Comparison of ENCODE assay signal across 8 mouse cellular contexts in genomic region chr5:100636794-100637544, GRCm38 (mm10). TPM values are rescaled to one million over a fixed set of nuclear protein-coding genes. Genes with fewer than 3 reads are reported as not detected.
A peak's percentile ranks its signal among the peaks of the same experiment; 100 is the strongest.
DNase-seq lines count a peak whose midpoint lies in the region; ATAC-seq lines count a peak whose summit lies in the region.

No protein-coding gene starts in this region.

- H3K27me3 ChIP-seq in liver, embryonic 13.5 days, result no peaks in the 10 kb centered on the region
- H3K27me3 ChIP-seq in hindbrain, embryonic 16.5 days (replicated peaks; ENCODE audit: control insufficient read depth, insufficient read depth, low read length), result no peaks in the 10 kb centered on the region

- H3K9me3 ChIP-seq in liver, embryonic 13.5 days (replicated peaks), result no peaks in the 10 kb centered on the region
- no peaks in the 10 kb centered on the region for H3K9me3 ChIP-seq in hindbrain, embryonic 16.5 days (ENCODE audit: control insufficient read depth, low read length)

- H3K9ac ChIP-seq in liver, embryonic 13.5 days, result peak overlapping the region; percentile 12; the same call in 1 of the 2 replicates
- H3K9ac ChIP-seq in hindbrain, embryonic 16.5 days (ENCODE audit: low read depth, low read length), result no peak overlapping the region

- H3K4me3 ChIP-seq in liver, embryonic 13.5 days (replicated peaks), result no peak overlapping the region
- no peak overlapping the region for H3K4me3 ChIP-seq in hindbrain, embryonic 16.5 days (ENCODE audit: low read length)

- H3K36me3 ChIP-seq in liver, embryonic 13.5 days, result no peaks in the 10 kb centered on the region
- no peaks in the 10 kb centered on the region for H3K36me3 ChIP-seq in hindbrain, embryonic 16.5 days (ENCODE audit: control insufficient read depth, insufficient read depth, low read length)

- H3K27ac ChIP-seq in liver, embryonic 13.5 days, result peak overlapping the region; percentile 89
- no peak overlapping the region for H3K27ac ChIP-seq in hindbrain, embryonic 16.5 days (ENCODE audit: low read depth, low read length)

- H3K4me2 ChIP-seq in liver, embryonic 13.5 days, result peak overlapping the region; percentile 9; the same call in 1 of the 2 replicates
- no peak overlapping the region for H3K4me2 ChIP-seq in hindbrain, embryonic 16.5 days (ENCODE audit: low read length)

- intact Hi-C loops in gastrocnemius, postnatal 36 days (cut with DNase I), result no loop called here

- no peak for ATAC-seq in liver, embryonic 13.5 days (ENCODE audit: low read depth)
- ATAC-seq in hindbrain, embryonic 16.5 days, result no peak

- 50% methylated on average over 8 of the region's 8 CpGs for WGBS in liver, embryonic 13.5 days (ENCODE audit: insufficient replicate concordance)
- 72% methylated on average over 8 of the region's 8 CpGs for WGBS in hindbrain, embryonic 16.5 days

- H3K4me1 ChIP-seq in liver, embryonic 13.5 days (replicated peaks), result peaks cover 98% of the 10 kb centered on the region
- no peaks in the 10 kb centered on the region for H3K4me1 ChIP-seq in hindbrain, embryonic 16.5 days (ENCODE audit: control insufficient read depth, insufficient read depth, low read depth, low read length)

- peak; percentile 37 for DNase-seq in thymus, postnatal 25 days
- no peak for DNase-seq in thymus, postnatal 4 days
- peak; percentile 23 to 42 for DNase-seq in gastrocnemius, postnatal 36 days
- DNase-seq in liver, embryonic 13.5 days, result no peak
- DNase-seq in skeletal muscle tissue, adult 2 months (ENCODE audit: low read depth, low spot score), result peak; percentile 60
- no peak for DNase-seq in cerebellum, postnatal 36 days
- DNase-seq in spleen, postnatal 10 days (ENCODE audit: low spot score in 2 of 2), result no peak

RNA-seq across cellular contexts. Expression of gene Coq2, which starts 38.0 kb away (rescaled TPM):
- total RNA-seq in gastrocnemius, postnatal 36 days (2021), result 10 to 100 TPM; 54.4 to 65.5 TPM
- polyA plus RNA-seq in liver, embryonic 13.5 days (2015; fragmentation: Nextera tagmentation; extraction: Ambion mirVana), result 28.9 and 30.2 TPM in 2 replicates
- polyA plus RNA-seq in hindbrain, embryonic 16.5 days (2015; fragmentation: Nextera tagmentation; extraction: Ambion mirVana), result 49.6 and 49.8 TPM in 2 replicates

Comparison
In these comparisons a context has a peak if more than half of its experiments do, and no peak if none do; other contexts are left out.
1. DNase-seq: peak in thymus, postnatal 25 days (single experiment), gastrocnemius, postnatal 36 days (2 of 2) and skeletal muscle tissue, adult 2 months (single experiment); none in thymus, postnatal 4 days (single experiment), liver, embryonic 13.5 days (single experiment), cerebellum, postnatal 36 days (0 of 2) and spleen, postnatal 10 days (0 of 2).